Mouse (Mus musculus) common myeloid progenitor, adult 5-6 weeks (primary cell): ENCODE data around the gene Foxred2. TPM values are rescaled to one million over a fixed set of nuclear protein-coding genes. Genes with fewer than 3 reads are reported as not detected.

Experiments
- ATAC-seq: replicated peaks from 2 replicates; pipeline ENCODE4 v1.8.0; 2016; ENCODE audit warnings: low read depth, mild to moderate bottlenecking, moderate TSS enrichment, inconsistent platforms; ENCODE audit not compliant: poor library complexity, severe bottlenecking
- total RNA-seq: library from RNA; stranded (forward); fragments of 200-1000, 187-1606 nt; gene quantifications from 2 replicates; pipeline ENCODE4 v1.2.3, GENCODE M21; 2017

Gene Foxred2
- 21.6 TPM in 2 replicates for total RNA-seq

DNA sequence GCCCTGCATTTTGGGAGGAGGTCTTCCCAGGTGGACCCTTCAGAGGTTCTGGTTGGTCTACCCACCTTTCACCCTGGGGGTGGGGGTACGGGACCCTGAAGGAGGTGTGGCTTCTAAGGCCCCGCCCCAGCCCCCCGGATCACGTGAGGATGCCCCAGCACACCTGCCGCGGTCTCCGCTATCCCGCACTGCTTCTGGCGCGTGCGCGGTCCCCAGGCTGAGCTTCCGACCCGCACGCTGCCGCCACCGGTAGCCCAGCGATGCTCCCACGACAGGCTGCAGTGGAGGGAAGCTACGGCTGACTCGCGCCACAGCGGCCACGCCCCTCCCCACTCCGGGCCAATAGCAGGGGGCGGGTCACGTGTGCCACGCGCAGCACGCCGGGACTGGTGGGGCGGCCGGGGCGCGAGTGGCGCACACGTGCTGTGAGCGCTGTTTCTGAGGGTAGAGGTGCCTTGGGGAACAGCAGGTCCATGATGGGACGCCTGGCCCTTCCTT lies at the start of gene Foxred2:
Gene Foxred2 (minus strand): TSS at position 319 of the 498 bp plus-strand sequence.
- ATAC-seq, result peak; percentile 91

DNA sequence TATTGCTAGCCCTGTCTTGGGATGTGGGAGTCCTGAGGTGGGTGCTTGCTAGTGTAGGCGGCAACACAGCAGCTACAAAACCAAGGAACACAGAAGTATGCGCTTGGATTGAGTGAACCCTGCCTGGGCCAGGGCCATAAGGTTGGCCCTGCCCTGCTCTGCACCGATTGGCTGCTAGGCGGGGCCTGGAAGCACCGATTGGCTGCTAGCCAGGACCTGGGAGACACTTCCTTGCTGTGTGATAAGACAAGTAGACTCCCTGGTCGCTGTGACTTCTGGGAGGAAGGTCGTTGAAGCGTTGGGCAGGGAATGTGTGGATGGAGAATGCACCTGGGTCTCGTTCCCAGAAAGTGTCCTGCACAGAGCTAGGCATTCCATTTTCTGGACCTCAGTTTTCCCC lies 47.4 kb upstream of the Foxred2 start:
- ATAC-seq, result no peak

DNA sequence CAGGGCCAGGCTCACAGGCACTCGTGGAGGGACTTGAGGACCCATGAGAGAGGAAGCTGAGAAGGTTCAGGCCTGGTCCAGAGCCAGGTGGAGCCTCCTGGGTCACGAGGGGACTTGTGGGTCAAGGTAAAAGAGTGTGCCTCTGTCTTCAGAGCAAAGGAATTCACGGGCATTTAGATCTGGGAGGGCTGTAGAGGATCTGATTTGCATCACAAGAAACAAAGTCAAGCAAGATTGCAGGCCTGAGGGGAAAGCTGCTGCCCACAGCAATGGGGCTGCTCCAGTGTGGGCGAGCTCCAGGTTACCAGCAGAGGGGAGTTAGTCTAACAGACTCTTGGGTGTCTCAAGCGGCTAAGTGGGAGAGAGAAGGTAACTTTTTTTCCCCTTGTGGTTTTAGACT lies 44.9 kb upstream of the Foxred2 start:
- no peak for ATAC-seq

DNA sequence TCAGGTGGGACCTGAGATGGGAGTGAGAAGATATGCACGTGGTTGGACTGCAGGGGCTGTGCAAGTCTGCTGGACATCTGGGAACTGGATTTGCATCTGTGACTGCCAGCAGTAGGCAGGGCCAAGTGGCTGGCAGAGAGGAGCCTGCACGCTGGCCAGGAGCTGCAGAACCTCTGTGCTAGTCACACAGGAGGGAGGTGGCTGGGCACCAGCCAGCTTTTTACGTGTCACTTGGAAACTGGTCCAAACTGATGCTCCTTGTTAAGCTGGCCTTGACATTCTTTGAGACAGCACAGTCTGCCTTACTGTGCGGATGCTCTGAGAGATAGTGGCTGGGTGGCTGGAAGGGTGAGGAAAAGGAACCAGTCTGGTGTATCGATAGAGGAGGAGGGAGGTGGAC lies 32.0 kb upstream of the Foxred2 start:
- no peak for ATAC-seq

DNA sequence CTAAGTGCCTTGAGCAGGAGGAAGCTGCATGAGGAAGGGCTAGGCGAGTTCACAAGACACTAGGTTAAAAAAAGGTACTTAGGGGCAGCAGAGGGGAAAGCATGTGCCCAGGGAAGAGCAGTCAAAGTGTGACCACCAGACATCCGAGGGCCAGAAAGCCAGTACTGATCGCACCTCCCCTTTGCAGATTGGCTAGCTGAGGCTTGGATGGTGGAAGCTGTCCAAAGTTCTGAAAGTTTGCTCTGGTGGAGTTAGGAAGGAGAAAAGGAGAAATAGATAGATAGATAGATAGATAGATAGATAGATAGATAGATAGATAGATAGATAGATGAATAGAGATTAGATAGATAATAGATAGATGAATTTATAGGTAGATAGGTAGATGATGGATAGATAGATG lies 26.9 kb upstream of the Foxred2 start:
- ATAC-seq, result no peak

DNA sequence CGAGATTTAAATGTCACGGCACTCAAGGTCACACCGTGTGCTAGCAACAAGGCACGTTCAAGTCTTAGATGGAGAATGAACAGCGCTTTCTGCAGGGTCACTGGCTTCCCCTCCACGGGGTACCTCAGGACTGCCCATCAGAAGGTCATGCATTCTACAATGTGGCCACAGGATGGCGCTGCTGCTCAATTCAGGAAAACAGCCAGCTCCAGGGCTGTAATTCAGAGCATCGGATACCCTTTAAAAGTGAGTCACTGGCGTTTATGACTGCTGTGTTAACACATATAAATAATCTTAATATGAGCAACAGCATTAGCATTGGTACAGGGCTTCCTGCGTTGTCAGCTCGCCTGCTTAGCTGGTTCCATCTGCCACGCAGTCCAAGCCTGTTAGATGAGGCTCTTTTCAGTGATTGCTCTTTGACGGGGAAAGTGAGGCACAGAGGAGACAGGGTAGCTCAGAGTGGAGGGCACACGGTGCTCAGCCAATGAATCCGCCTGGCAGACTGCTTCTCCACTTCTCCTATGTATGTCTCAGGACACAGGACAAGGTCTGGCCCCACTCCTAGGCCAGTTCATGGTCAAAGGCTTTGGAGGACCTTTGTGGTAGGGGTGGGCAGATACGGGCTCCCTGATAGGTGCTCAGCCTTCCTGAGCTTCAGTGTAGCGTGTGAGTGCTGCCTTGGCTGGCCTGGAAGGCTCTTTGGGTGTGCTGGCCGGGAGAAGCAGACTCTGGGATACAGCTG lies 25.8 kb upstream of the Foxred2 start:
- ATAC-seq, result peak; percentile 78; the same call in 1 of the 2 replicates

DNA sequence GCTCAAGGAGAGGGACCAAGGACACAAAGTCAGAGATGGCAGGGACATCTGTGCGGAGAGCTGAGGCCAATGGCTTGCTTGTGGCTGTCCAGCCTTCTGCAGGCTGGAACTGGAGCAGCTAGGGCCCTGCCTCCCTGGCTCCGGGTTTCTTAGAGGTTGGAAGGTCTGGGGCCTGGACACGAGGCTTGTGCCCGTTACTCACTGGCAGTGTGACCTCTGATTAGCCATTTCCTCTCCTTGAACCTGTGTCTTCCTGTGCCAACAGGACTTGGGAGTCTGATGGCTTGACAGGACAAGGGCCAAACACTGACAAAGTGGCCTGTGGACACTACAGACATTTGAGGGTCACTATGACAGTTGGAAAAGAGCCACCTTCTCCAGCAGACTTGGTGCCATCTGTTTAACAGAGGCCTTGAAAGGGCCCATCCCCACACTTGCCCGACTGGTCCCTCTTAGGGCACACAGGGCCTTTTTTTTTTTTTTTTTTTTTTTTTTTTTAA lies 24.7 kb upstream of the Foxred2 start:
- ATAC-seq, result no peak

DNA sequence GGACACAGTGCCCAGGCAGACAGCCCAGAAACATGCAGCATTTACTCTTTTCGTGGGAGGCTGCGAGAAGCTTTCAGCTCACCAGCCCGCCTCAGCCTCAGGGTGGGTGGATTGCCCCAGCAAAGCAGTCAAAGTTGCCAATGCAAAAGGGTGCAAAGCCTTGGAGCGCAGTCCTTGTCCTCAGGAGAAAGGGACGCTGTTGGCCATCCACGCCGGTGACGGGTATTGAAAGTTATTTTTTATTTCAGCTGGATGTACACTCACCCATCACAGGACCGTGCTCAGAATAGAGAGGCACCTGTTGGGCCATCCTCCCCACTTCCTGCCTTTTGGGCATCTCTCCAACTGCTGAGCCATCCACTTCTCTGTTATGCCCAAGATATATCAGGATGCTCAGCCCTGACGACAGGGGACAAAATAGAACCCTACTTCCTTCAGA lies 22.9 kb upstream of the Foxred2 start:
- no peak for ATAC-seq

DNA sequence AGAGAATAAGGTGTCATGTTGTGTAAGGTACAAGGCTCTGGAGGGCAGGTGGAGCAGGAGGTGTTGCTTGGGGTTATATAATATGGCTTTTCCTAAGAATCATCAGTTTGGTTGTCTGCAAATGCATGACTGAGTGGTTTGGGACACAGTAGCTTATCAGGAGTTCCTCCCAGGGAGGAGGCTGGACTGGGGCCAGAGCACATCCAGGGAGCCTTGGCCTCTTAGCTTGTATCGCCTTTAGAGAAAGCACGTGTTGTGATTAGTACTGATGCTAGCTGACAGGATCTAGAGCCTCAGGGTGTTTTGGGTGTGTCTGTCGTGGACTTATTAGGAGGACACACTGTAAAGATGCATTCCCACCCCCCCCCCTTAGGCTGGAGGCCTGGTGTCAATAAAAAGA lies 21.1 kb upstream of the Foxred2 start:
- no peak for ATAC-seq

DNA sequence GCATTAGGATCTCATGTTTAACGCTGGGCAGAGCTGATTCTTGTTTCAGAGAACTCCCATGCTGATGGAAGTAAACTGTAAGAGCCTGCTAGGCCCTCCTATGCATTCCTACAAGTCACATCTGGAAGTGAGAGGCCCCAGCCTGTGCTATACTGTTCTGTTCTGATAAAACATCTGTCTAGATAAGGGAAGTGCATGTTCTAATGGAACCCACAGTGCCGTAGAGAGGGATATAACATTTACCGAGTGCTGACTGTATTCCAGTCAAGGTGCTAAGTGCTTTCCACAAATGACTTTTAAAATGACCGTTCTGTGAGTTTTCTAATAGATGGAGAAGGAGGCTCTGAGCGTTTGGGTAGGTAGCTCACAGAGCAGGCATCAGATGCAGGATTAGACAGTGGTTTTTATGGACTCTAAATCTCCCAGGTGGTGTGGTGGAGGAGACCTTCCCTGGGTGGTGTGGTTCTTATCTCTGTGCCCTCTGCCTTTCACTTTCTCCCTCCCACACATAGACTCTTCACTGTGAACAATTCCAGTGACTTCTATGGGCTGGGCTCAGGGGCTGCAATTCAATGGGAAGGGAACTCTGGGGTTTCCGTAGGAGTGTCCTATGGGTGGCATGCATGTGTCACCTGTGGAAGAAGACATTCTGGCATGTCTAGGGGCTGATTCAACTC lies 17.8 kb upstream of the Foxred2 start:
- ATAC-seq, result no peak

DNA sequence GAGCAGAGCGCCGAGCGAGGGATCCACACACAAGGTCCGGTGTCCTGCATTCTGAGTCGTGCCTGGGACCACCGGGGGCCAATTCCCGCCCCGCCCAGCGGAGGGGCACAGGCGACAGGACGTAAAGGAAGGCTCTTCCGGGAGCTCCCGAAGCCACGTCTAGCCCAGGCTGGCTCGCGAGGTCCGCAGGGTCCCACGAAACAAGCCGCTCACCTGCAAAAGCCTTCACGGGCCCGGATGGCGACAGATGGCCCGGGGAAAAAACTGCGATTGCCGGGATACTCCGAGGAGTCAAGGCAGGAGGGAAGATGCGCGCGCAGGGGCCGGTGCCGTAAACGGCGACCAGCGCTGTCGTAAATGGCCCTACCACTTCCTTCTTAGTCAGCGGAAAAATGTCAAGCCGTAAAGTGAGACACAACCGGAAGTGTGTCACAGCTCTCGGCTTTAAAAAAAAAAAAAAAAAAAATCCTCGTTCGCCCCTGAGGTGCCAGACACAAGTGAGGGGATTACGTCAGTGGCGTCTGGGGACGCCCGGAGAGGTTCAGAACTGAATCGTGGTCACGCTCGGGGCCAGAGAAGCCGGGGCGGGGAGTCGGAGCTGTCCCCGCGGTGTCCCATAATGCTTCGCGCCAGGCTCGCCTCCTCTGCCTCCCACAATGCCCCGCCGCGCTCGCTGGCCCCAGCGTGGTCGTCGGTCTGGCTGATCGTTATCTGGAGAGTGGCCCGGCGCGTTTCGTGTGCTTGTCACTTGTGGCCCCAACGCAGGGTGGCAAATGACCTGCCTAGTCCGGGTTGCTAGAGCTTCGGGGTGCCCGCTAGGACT lies 14.2 kb upstream of the Foxred2 start, which contains the start of gene Eif3d:
Gene Eif3d (minus strand): TSS at position 344 of the 823 bp plus-strand sequence.
- peak; percentile 83 for ATAC-seq

DNA sequence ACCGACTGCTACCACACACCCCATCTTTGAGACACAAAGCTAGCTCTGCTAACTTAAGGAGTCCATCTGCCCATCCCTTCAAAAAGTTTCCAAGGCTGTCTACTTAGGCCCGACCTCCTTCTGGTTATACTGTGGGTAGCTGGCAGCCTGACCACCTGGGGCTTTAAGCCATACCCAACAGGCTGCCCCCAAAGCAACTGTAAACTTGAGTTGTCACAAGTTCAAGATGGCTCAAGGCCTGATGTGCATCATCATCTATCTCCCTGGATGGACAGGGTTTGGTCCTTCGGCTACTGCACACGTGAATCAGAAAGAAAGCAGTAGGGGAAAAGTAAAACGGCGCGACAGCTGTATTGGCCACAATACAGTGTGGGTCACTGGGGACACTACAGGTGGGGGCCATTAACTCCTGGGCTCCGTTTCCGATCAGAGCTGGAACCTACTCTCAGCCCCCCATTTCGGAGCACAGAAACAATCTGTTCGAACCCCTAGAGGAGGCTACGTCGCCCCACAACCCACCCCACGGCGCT lies 13.5 kb upstream of the Foxred2 start:
- 0 out of 2 replicates have a peak, but pooled peaks have one; percentile 0 for ATAC-seq

DNA sequence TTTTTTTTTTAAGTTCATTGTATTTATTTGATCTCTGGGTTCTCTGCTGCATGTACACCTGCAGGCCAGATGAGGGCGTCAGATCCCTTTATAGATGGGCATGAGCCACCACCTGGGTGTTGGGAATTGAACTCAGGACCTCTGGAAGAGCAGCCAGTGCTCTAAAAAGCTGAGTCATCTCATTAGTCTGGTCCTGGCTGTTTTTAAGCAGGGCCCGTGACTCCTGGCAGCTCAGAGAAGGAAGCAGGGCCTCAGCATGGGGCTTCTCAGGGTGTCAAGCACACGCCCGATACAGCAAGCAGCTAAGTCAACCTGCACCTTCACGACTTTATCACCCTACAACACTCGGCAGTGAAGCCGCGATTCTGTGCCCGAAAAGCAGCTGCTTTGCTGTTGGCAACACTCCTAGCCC lies 8.6 kb upstream of the Foxred2 start:
- ATAC-seq, result 0 out of 2 replicates have a peak, but pooled peaks have one; percentile 27

DNA sequence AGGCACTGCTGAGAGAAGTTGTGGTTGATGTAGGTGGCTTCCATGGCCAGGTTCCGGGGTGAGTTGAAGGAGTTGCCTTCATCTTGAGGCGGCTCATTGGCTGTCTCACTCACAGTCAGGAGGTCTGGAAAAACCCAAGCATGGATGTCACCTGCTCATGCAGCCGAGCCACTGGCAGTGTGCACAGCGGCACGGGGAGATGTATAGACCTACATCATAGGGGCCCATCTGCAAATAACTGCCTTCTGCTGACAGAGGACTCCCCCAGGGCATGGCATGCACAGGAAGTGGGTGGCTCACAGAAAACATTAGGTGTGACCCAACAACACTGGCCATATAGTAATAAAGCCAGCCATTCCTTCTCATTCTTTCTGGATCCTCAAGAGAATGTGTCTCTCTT lies 5.9 kb upstream of the Foxred2 start:
- ATAC-seq, result no peak

DNA sequence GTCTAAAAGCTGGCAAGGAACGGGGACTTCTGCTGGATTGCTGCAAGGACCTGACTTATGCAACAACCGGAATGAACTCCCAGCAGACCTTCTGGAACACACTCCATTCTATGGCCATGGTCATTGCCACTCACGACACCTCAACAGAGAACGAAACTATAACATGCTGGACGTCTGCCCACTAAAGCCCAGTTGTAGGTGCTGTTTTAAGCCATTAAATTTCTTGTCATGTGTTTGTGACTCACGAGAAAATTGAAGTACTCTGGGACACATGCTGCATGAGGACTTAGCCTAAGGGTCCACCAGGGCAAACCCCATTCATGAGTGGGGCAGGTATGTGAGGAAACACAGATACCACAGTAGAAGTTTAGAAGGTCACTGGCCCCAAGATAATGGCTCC lies 4.2 kb upstream of the Foxred2 start:
- ATAC-seq, result no peak

DNA sequence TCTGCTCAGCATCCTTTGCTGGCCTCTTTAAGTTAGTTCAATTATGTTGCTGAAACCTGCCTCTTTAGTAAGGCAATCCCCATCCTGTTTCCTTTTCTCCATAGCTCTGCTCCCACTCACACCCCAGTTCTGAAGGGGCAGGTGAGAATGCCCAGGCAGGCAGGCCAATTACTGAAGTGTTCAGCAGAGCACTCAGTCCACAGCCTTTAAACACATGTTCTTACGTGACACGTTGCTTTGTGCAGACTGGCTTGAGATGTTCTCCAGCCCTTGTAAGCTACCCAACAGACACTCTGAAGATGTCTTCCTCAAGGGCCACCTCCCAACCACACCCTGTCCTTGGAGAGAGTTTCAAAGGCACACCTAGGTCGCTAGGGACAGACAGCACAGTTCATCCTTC lies 1.5 kb upstream of the Foxred2 start:
- ATAC-seq, result no peak

DNA sequence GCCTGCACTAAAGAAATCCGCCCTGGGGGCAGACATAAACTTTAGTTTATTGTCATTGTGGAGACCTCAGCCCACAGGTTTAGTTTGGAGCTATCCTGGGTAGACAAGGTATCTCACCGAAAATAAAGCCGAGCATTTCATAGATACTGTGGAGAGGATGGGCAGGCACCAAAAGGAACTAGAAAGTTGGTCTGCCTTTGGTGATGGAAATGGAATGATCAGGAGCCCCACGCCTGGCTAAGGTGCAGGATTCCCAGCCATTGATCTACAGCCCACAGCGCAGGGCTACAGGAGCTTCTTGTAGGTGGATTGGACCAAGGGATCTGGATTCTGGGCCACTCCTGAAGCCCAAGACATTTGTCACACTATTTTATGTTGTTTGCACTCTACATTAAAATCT lies 1.1 kb upstream of the Foxred2 start:
- no peak for ATAC-seq

DNA sequence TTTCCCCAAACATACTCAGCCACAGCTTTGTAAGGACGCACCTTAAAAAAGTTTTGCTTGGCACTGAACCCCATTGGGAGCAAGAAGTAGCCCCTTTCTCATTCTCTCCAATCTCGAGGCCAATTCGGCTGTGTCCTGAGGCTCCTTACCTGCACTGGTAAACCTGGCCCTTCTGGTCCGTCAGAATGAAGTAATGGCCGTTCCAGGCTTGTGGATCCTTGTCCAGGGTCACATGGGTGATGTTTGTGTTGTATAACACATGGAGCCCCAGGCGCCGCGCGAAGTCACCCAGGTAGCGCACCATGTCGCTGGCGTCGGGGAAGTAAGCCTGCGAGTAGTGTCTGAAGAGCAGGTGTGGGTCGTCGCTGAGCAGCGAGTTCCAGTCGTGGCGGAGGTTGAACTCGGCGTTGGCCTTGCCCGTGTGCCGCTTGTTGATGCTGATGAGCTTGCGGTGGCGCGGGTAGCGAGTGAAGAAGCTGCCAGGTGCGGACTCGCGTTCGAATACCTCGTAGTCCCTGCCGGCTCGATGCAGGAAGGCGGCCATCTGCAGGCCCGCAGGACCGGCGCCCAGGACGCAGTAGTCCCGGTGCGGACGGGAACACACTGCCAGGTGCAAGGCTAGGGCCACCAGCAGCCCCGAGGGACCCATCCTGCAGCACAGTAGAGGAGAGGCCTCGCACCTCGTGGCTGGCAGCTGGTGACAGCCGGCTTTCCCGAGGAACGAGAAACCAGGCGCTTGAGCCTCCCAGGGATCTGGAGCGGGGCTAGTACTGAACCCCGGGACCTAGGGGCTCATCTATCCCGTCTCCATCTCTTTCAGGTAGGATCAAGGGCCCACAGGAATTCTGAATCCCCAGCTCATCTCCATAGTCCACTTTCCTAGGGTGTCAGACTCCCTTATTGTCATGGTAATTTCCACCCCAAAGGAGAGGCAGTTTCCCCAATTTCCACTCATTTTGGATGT lies 800 bp downstream of the Foxred2 start:
- no peak; the same call in 1 of the 2 replicates for ATAC-seq

DNA sequence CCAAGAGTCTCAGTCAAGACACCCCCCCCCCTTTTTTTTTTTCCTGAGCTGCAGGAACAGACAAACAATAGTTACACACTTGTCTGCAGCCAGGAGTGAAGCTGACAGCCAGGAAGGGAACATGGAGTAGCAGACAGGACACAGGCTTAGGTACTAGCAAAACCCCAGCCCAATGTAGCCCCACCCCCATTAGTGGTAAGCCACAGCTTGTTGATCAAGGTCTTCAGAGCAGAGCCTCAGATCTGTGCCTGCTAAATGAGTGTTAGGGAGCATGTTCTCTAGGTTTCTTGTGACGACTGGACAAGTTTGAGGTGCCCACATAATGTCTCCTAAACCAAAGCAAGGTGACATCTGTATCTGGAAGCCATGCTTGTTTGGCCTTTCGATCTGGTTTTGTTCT lies 2.2 kb downstream of the Foxred2 start:
- no peak for ATAC-seq
